Mouse (Mus musculus) thymus, adult 2 months (tissue): ENCODE measurements around the gene Tctex1d2. TPM values are rescaled to one million over a fixed set of nuclear protein-coding genes. Genes with fewer than 3 reads are reported as not detected.
A peak's percentile ranks its signal among the peaks of the same experiment; 100 is the strongest.
"Not testable (repeated sequence)": the region's sequence is repeated elsewhere in the genome, so short reads cannot be mapped to it uniquely, and the experiment has no call there.

Experiments
- DNase-seq: peaks from one replicate; pipeline ENCODE4 v3.0.0; 2021
- H3K27ac ChIP-seq: fragments of 200-500 bp; 2 replicates; pipeline ENCODE4 v1.5.1; 2012; ENCODE audit warnings: low read length, control low read depth; ENCODE audit not compliant: control insufficient read depth, insufficient read depth
- H3K27me3 ChIP-seq: fragments of 200-500 bp; 2 replicates; pipeline ENCODE4 v1.6.1; 2012; ENCODE audit warnings: mild to moderate bottlenecking, low read length, moderate library complexity, mixed read lengths; ENCODE audit not compliant: control insufficient read depth, insufficient read depth
- H3K36me3 ChIP-seq: fragments of 200-500 bp; 2 replicates; pipeline ENCODE4 v1.6.1; 2012; ENCODE audit warnings: mild to moderate bottlenecking, low read length, moderate library complexity; ENCODE audit not compliant: control insufficient read depth, insufficient read depth
- H3K4me1 ChIP-seq: fragments of 200-500 bp; replicated peaks from 2 replicates; pipeline ENCODE4 v1.6.1; 2012; ENCODE audit warnings: low read length; ENCODE audit not compliant: control insufficient read depth, insufficient read depth
- H3K4me3 ChIP-seq: fragments of 200-500 bp; 2 replicates; pipeline ENCODE4 v1.5.1; 2012; ENCODE audit warnings: mild to moderate bottlenecking, low read length, control low read depth, moderate library complexity; ENCODE audit not compliant: control insufficient read depth, insufficient read depth
- CTCF ChIP-seq: fragments of 200-500 bp; IDR thresholded peaks from 2 replicates; pipeline ENCODE4 v1.5.1; 2012; ENCODE audit warnings: mild to moderate bottlenecking, control low read depth, low read length, moderate library complexity, borderline replicate concordance; ENCODE audit not compliant: control insufficient read depth, poor library complexity, insufficient read depth; ENCODE audit errors: extremely low read depth
- POLR2A ChIP-seq: fragments of 200-500 bp; IDR thresholded peaks from 2 replicates; pipeline ENCODE4 v1.6.1; 2012; ENCODE audit warnings: mild to moderate bottlenecking, low read length, control low read depth, moderate library complexity; ENCODE audit not compliant: control insufficient read depth, poor library complexity, insufficient read depth; ENCODE audit errors: extremely low read depth
- WGBS: fragments of 180-500 bp; shearing (Covaris S2); methylation state at CpG from one replicate; pipeline ENCODE4 v1.1.7; 2018; 5-methylcytosine and 5-hydroxymethylcytosine counted together
- polyA plus RNA-seq: library from polyadenylated mRNA; depleted of rRNA; stranded (reverse); fragments of >200 nt; gene quantifications from 2 replicates; pipeline ENCODE4 v1.2.3, GENCODE M21; 2012

The Tctex1d2 gene
- polyA plus RNA-seq, 1 experiment, result 3.8 TPM

DNA sequence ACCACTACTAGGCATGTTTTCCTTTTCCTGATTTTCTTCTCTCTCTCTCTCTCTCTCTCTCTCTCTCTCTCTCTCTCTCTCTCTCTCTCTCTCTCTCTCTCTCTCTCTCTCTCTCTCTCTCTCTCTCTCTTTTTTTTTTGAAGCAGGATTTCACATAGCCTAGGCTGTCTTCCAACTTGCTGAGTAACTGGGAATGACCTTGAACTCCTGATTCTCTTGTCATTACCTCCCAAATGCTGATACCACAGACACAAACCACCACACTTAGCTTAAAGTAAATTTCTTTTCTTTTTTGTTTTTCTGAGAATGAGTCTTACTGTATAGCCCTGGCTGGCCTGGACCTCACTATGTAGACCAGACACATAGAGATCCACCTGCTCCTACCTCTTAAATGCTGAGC lies 15.2 kb downstream of the Tctex1d2 start:
- Histone ChIP-seq H3K4me1 (peaks cover 16% of the 10 kb centered on the region), H3K4me3 (no peak overlapping the region), H3K27me3 (no peaks in the 10 kb centered on the region), H3K36me3 (no peaks in the 10 kb centered on the region; the same call in 1 of the 2 replicates), H3K27ac (peak overlapping the region; percentile 61; the same call in 1 of the 2 replicates)
- TF ChIP-seq CTCF (no peak), POLR2A (no peak)
- DNase-seq, result no peak

DNA sequence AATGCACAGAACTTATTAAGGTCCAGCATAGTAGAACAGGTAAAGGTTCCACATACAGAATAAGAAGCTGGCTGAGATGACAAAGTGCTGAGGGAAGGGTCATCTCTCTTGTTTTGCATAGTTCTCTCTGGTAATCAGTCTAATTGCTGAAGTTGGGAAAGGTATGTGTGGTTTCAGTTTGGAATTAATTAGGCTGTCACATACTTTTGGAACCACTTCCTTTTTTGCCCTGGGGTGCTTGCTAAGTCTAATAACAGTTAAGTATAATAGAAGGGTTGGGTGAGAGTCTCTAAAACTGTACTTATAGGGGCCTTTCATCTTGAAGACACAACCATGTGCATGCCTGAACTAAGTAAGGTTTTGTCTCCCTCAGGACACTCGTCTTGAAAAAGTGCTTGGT lies 17.2 kb downstream of the Tctex1d2 start:
- no peaks in the 10 kb centered on the region for H3K27me3 ChIP-seq
- DNase-seq, result no peak
- H3K4me3 ChIP-seq, result no peak overlapping the region
- TF ChIP-seq POLR2A (no peak), CTCF (no peak)
- peaks cover 8% of the 10 kb centered on the region for H3K4me1 ChIP-seq
- H3K27ac ChIP-seq, result no peak overlapping the region
- WGBS, result 77% methylated on average over 1 of the region's 1 CpGs
- H3K36me3 ChIP-seq, result no peaks in the 10 kb centered on the region; the same call in 1 of the 2 replicates

DNA sequence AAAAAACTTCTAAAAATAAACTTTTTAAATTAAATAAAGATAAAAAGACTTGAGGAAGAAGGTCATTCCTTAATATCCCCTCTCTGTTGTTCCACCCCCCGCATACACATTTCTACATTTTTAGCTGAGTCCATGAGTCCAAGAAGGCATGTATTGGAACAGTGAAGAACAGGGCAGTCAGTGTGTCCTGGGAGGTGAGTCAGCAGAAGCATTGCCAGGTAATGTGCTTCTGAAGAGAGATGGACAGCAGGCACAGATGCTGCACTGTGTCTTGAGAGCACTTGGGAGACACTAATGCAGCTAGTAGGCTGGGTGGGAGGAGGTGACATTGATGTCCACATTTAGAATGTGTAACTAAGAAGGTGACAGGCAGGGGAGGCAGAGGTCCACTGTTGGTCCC lies 17.8 kb downstream of the Tctex1d2 start:
- Histone ChIP-seq H3K36me3 (no peaks in the 10 kb centered on the region; the same call in 1 of the 2 replicates), H3K4me3 (no peak overlapping the region), H3K27me3 (no peaks in the 10 kb centered on the region), H3K4me1 (peaks cover 8% of the 10 kb centered on the region), H3K27ac (no peak overlapping the region)
- WGBS, result 100% methylated on average over 1 of the region's 1 CpGs
- no peak for DNase-seq
- TF ChIP-seq CTCF (no peak), POLR2A (no peak)

DNA sequence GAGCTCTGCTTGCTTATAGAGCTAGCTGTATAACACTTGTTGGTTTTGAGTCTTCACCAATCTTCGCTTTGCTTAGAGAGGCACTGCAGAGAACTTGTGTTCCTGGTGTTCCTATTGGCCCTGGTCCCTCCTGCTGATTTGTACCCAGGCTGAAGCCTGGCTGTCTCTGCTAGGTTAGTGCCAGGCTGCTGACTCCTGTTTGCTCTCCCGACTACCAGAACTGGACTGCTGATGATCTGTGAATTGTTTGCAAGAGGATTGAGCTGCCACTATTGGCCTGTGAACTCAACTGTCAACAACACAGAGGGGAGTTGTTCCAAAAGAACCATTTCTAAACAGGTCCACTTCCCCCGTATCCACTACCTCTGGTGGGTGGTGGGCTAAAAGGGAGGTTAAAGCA lies 21.9 kb downstream of the Tctex1d2 start:
- H3K4me1 ChIP-seq, result no peaks in the 10 kb centered on the region
- H3K36me3 ChIP-seq, result no peaks in the 10 kb centered on the region; the same call in 1 of the 2 replicates
- 100% methylated on average over 3 of the region's 3 CpGs for WGBS
- TF ChIP-seq CTCF (no peak), POLR2A (no peak)
- no peak overlapping the region for H3K27ac ChIP-seq
- H3K4me3 ChIP-seq, result no peak overlapping the region
- no peak for DNase-seq
- no peaks in the 10 kb centered on the region for H3K27me3 ChIP-seq

DNA sequence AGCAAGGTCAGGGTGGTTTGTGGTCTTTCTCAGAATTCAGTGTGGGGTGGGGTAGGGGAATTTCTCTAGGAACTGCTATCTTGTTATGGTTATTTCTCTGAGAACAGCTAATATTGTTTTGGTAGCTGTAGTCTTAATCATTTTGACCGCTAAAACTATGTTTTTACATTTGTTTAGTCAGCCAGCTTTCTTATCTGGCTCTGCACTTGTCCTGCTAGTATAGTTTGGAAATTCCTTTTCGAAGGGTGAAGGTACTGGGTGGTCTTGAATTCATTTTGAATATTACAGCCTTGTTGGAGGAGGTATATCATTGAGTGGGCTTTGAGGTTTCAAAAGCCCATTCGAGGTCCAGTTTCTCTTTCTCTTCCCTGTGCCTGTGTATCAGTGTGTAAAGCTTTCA lies 25.1 kb downstream of the Tctex1d2 start:
- WGBS, result 82% methylated on average over 3 of the region's 3 CpGs

DNA sequence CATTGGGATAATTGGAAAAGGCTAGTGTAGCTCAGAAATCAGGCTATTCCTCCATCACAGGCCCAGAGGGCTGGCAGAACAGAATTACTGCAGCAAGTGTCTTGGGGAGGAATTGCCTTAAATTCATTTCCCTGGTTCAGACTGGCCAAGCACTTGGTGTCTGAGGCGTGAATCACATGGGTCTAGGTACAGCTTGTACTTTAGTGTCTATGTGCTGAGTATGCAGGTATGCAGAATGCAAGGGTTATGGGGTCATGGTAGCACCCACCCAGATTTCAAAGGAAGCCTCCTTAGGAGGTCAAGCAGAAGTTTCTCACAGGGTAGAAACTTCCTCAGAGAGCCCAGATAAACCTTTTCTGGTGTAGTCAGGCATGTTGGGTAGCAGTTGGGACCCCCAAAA lies 26.1 kb downstream of the Tctex1d2 start:
- WGBS, result 100% methylated on average over 1 of the region's 1 CpGs
- H3K4me3 ChIP-seq, result no peak overlapping the region
- H3K27ac ChIP-seq, result no peak overlapping the region
- no peak for DNase-seq
- no peaks in the 10 kb centered on the region for H3K4me1 ChIP-seq
- TF ChIP-seq POLR2A, result no peak
- no peak for TF ChIP-seq CTCF
- H3K27me3 ChIP-seq, result no peaks in the 10 kb centered on the region
- H3K36me3 ChIP-seq, result no peaks in the 10 kb centered on the region

More for the DNA sequence above, 25.1 kb downstream of the Tctex1d2 start:
- not testable (repeated sequence) for H3K36me3 ChIP-seq, H3K27ac ChIP-seq, H3K4me3 ChIP-seq, H3K4me1 ChIP-seq, H3K27me3 ChIP-seq, DNase-seq

DNA sequence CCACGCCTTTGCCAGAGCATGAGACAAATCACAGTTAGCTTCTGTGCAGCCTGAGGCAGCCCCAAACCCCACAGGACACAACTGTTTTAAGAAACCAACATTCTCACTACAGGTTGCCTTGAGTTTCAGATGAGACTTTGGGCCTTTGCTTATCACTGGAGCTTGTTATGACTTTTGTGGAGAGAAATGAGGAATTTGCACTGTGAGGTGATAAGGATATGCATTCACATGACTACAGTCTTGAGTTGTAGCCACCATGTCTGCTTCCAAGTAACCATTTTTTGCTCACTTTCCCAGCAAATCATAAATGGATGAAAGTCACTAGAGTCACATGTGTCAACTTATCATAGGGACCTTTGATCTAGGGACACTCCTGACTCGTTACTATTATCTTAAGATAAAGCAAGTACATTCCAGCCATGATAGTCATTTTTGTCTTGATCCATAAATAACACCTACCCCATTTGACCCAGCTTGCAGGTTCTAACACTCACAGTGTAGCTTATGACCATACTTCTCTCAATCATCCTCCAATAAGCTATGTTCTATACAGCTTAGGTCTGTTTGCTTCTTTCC lies 27.1 kb downstream of the Tctex1d2 start:
- no peaks in the 10 kb centered on the region for H3K4me1 ChIP-seq
- 92% methylated on average over 2 of the region's 2 CpGs for WGBS
- no peak for TF ChIP-seq CTCF
- no peak for TF ChIP-seq POLR2A

More for the DNA sequence above, 27.1 kb downstream of the Tctex1d2 start:
- DNase-seq, result no peak
- H3K36me3 ChIP-seq, result 0 out of 2 replicates have a peak, but pooled peaks cover 1% of the 10 kb centered on the region
- H3K27ac ChIP-seq, result no peak overlapping the region
- no peak overlapping the region for H3K4me3 ChIP-seq
- H3K27me3 ChIP-seq, result no peaks in the 10 kb centered on the region
